Mouse (Mus musculus): ENCODE measurements around the gene Tenm2. TPM values are rescaled to one million over a fixed set of nuclear protein-coding genes. Genes with fewer than 3 reads are reported as not detected.

Gene Tenm2
- polyA plus RNA-seq, 1 experiment, result 0.61 TPM

DNA sequence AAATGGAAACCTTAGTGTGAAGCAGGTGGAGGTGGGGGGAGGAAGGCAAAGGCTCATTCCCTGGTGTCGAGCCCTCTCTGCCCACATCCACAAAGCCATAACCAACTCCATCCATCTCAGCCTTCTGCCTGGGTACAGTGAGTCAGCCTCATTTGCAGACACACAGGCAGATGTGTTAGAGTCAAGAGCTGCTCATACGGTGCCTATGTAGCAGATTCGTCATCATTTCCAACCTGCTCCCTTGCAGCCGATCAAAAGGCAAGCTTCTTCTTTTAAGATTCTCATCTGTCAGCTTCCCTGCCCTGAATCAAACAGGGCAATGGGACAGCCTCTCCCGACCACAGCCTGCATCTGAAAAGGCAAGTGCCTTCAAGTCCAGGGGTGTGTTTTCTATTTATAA, 979.0 kb downstream of the Tenm2 start:
- Histone ChIP-seq H3K4me3 (ENCODE audit: insufficient read depth, low read depth, low read length) (no peak overlapping the region), H3K27me3 (replicated peaks; ENCODE audit: control insufficient read depth, insufficient read depth, low read length) (no peaks in the 10 kb centered on the region; the same call in 1 of the 2 replicates), H3K27ac (ENCODE audit: insufficient read depth, low read depth, low read length) (no peak overlapping the region), H3K36me3 (ENCODE audit: control insufficient read depth, insufficient read depth, low read length) (no peaks in the 10 kb centered on the region), H3K4me1 (ENCODE audit: control insufficient read depth, insufficient read depth, low read length) (no peaks in the 10 kb centered on the region)
- 76% methylated on average over 5 of the region's 5 CpGs for WGBS
- TF ChIP-seq CTCF (conservative IDR thresholded peaks at IDR 0.05; ENCODE audit: insufficient read depth, insufficient read length, low read depth, low read length), result no peak
- TF ChIP-seq POLR2A (IDR thresholded peaks at IDR 0.05; ENCODE audit: low read depth, low read length), result no peak
- no peak for DNase-seq

- H3K27ac ChIP-seq (ENCODE audit: insufficient read depth, low read depth, low read length), result no peak overlapping the region
- DNase-seq, result no peak
- TF ChIP-seq CTCF (conservative IDR thresholded peaks at IDR 0.05; ENCODE audit: insufficient read depth, insufficient read length, low read depth, low read length), result no peak
- no peak for TF ChIP-seq POLR2A (IDR thresholded peaks at IDR 0.05; ENCODE audit: low read depth, low read length)
- WGBS, result 79% methylated on average over 2 of the region's 2 CpGs
- H3K36me3 ChIP-seq (ENCODE audit: control insufficient read depth, insufficient read depth, low read length), result no peaks in the 10 kb centered on the region
- no peaks in the 10 kb centered on the region; the same call in 1 of the 2 replicates for H3K27me3 ChIP-seq (replicated peaks; ENCODE audit: control insufficient read depth, insufficient read depth, low read length)
- H3K4me1 ChIP-seq (ENCODE audit: control insufficient read depth, insufficient read depth, low read length), result no peaks in the 10 kb centered on the region
- H3K4me3 ChIP-seq (ENCODE audit: insufficient read depth, low read depth, low read length), result no peak overlapping the region
These were observed 981.7 kb downstream of the Tenm2 start for GRCm38 (mm10) chr11:36254019-36254418.

- Histone ChIP-seq H3K27me3 (replicated peaks; ENCODE audit: control insufficient read depth, insufficient read depth, low read length) (no peaks in the 10 kb centered on the region; the same call in 1 of the 2 replicates), H3K27ac (ENCODE audit: insufficient read depth, low read depth, low read length) (no peak overlapping the region), H3K4me1 (ENCODE audit: control insufficient read depth, insufficient read depth, low read length) (no peaks in the 10 kb centered on the region), H3K4me3 (ENCODE audit: insufficient read depth, low read depth, low read length) (no peak overlapping the region), H3K36me3 (ENCODE audit: control insufficient read depth, insufficient read depth, low read length) (no peaks in the 10 kb centered on the region)
- WGBS, result 77% methylated on average over 7 of the region's 7 CpGs
- TF ChIP-seq CTCF (conservative IDR thresholded peaks at IDR 0.05; ENCODE audit: insufficient read depth, insufficient read length, low read depth, low read length), result no peak
- no peak for TF ChIP-seq POLR2A (IDR thresholded peaks at IDR 0.05; ENCODE audit: low read depth, low read length)
- DNase-seq, result no peak
These were observed 985.7 kb downstream of the Tenm2 start for GRCm38 (mm10) chr11:36250111-36250510.

GRCm38 (mm10) chr11:36246152-36246551, 989.6 kb downstream of the Tenm2 start:
- H3K4me1 ChIP-seq (ENCODE audit: control insufficient read depth, insufficient read depth, low read length), result no peaks in the 10 kb centered on the region
- H3K36me3 ChIP-seq (ENCODE audit: control insufficient read depth, insufficient read depth, low read length), result no peaks in the 10 kb centered on the region
- 63% methylated on average over 3 of the region's 3 CpGs for WGBS
- no peaks in the 10 kb centered on the region for H3K27me3 ChIP-seq (replicated peaks; ENCODE audit: control insufficient read depth, insufficient read depth, low read length)
- peak; percentile 7 for DNase-seq
- no peak for TF ChIP-seq CTCF (conservative IDR thresholded peaks at IDR 0.05; ENCODE audit: insufficient read depth, insufficient read length, low read depth, low read length)
- no peak for TF ChIP-seq POLR2A (IDR thresholded peaks at IDR 0.05; ENCODE audit: low read depth, low read length)
- H3K4me3 ChIP-seq (ENCODE audit: insufficient read depth, low read depth, low read length), result no peak overlapping the region
- no peak overlapping the region for H3K27ac ChIP-seq (ENCODE audit: insufficient read depth, low read depth, low read length)

- no peak for DNase-seq
- no peaks in the 10 kb centered on the region for H3K36me3 ChIP-seq (ENCODE audit: control insufficient read depth, insufficient read depth, low read length)
- no peaks in the 10 kb centered on the region for H3K27me3 ChIP-seq (replicated peaks; ENCODE audit: control insufficient read depth, insufficient read depth, low read length)
- no peak overlapping the region for H3K4me3 ChIP-seq (ENCODE audit: insufficient read depth, low read depth, low read length)
- no peak for TF ChIP-seq POLR2A (IDR thresholded peaks at IDR 0.05; ENCODE audit: low read depth, low read length)
- no peak for TF ChIP-seq CTCF (conservative IDR thresholded peaks at IDR 0.05; ENCODE audit: insufficient read depth, insufficient read length, low read depth, low read length)
- H3K27ac ChIP-seq (ENCODE audit: insufficient read depth, low read depth, low read length), result no peak overlapping the region
- no peaks in the 10 kb centered on the region for H3K4me1 ChIP-seq (ENCODE audit: control insufficient read depth, insufficient read depth, low read length)
- WGBS, result 86% methylated on average over 11 of the region's 11 CpGs
These were observed 991.3 kb downstream of the Tenm2 start for GRCm38 (mm10) chr11:36244491-36244882.

- H3K4me1 ChIP-seq (ENCODE audit: control insufficient read depth, insufficient read depth, low read length), result no peaks in the 10 kb centered on the region
- H3K27ac ChIP-seq (ENCODE audit: insufficient read depth, low read depth, low read length), result no peak overlapping the region
- no peaks in the 10 kb centered on the region for H3K36me3 ChIP-seq (ENCODE audit: control insufficient read depth, insufficient read depth, low read length)
- H3K27me3 ChIP-seq (replicated peaks; ENCODE audit: control insufficient read depth, insufficient read depth, low read length), result no peaks in the 10 kb centered on the region
- no peak overlapping the region for H3K4me3 ChIP-seq (ENCODE audit: insufficient read depth, low read depth, low read length)
- no peak for TF ChIP-seq POLR2A (IDR thresholded peaks at IDR 0.05; ENCODE audit: low read depth, low read length)
- TF ChIP-seq CTCF (conservative IDR thresholded peaks at IDR 0.05; ENCODE audit: insufficient read depth, insufficient read length, low read depth, low read length), result no peak
- 63% methylated on average over 18 of the region's 18 CpGs for WGBS
- DNase-seq, result no peak
These were observed 991.8 kb downstream of the Tenm2 start for GRCm38 (mm10) chr11:36243747-36244490.

GRCm38 (mm10) chr11:36238890-36239289, 996.9 kb downstream of the Tenm2 start:
- 88% methylated on average over 9 of the region's 9 CpGs for WGBS
- Histone ChIP-seq H3K36me3 (ENCODE audit: control insufficient read depth, insufficient read depth, low read length) (no peaks in the 10 kb centered on the region), H3K4me3 (ENCODE audit: insufficient read depth, low read depth, low read length) (no peak overlapping the region), H3K27ac (ENCODE audit: insufficient read depth, low read depth, low read length) (no peak overlapping the region), H3K4me1 (ENCODE audit: control insufficient read depth, insufficient read depth, low read length) (no peaks in the 10 kb centered on the region), H3K27me3 (replicated peaks; ENCODE audit: control insufficient read depth, insufficient read depth, low read length) (no peaks in the 10 kb centered on the region)
- DNase-seq, result no peak
- TF ChIP-seq POLR2A (IDR thresholded peaks at IDR 0.05; ENCODE audit: low read depth, low read length) (no peak), CTCF (conservative IDR thresholded peaks at IDR 0.05; ENCODE audit: insufficient read depth, insufficient read length, low read depth, low read length) (no peak)

Measured in kidney, adult 2 months (tissue).